Mouse (Mus musculus): ENCODE measurements around the gene Prkce.

GRCm38 (mm10) chr17:86535827-86536656 is 368.5 kb downstream of the Prkce start:
- no peak for TF ChIP-seq E2F4 (IDR thresholded peaks at IDR 0.05; ENCODE audit: insufficient read depth)
- no peak for TF ChIP-seq POLR2A (IDR thresholded peaks at IDR 0.05; ENCODE audit: insufficient read length, low read depth)
- no peak for TF ChIP-seq REST (IDR thresholded peaks at IDR 0.05; ENCODE audit: insufficient read depth, insufficient read length)
- no peak for TF ChIP-seq MAX (IDR thresholded peaks at IDR 0.05; ENCODE audit: low read depth)
- no peak for TF ChIP-seq CEBPB (IDR thresholded peaks at IDR 0.05; ENCODE audit: insufficient read depth, poor library complexity, severe bottlenecking)
- no peak for TF ChIP-seq POLR2AphosphoS2 (IDR thresholded peaks at IDR 0.05; ENCODE audit: insufficient read length, low read depth)
- TF ChIP-seq MYOD1 (IDR thresholded peaks at IDR 0.05; ENCODE audit: control insufficient read depth in 1 of 3, insufficient read length in 2 of 3, low read depth in 2 of 3) = no peak
- TF ChIP-seq USF1 (IDR thresholded peaks at IDR 0.05; ENCODE audit: low read depth) = no peak
